Mouse (Mus musculus) testis, postnatal 10 days (tissue): ENCODE measurements around the gene Rab32.
"Not testable (repeated sequence)": the region's sequence is repeated elsewhere in the genome, so short reads cannot be mapped to it uniquely, and the experiment has no call there.

Source experiments
- DNase-seq: peaks from one replicate; pipeline ENCODE4 v3.0.0; 2021; ENCODE audit warnings: low spot score

Gene Rab32

DNA sequence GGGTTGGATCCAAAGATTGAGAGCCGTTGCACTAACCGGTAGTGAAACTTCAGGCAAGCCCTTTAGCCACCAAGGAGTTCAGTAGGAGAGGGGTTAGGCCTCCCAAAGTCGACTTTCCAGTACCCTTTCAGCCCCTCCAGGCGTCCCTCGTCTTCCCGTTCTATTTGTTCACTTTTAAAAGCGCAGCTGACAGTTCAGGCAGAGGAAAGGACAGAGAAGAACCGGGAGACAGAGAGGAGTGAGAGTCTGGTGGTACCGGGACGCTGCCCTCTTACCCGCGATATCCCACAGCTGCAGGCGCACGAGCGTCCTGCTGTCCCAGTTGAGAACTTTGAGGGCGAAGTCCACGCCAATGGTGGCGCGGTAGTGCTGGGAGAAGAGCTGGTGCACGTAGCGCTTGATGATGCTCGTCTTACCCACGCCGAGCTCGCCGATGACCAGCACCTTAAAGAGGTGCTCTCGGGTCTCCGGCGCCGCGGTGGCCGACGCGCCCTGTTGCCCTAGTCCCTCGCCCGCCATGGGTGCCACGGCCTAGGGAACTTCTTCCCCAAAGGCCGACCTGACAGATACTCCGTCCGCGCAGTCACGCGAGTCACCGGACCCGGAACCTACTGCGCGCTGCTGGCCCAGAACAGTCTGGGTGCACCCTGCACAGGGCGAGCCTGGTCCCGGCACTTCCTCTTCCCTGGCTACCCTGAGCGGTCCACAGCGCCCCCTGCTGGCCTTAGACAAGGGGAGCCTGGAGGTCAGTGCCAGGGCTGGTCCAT is at the start of gene Rab32:
Gene Rab32 (minus strand): TSS at position 696 of the 767 bp plus-strand sequence.
- DNase-seq, result peak; percentile 95

DNA sequence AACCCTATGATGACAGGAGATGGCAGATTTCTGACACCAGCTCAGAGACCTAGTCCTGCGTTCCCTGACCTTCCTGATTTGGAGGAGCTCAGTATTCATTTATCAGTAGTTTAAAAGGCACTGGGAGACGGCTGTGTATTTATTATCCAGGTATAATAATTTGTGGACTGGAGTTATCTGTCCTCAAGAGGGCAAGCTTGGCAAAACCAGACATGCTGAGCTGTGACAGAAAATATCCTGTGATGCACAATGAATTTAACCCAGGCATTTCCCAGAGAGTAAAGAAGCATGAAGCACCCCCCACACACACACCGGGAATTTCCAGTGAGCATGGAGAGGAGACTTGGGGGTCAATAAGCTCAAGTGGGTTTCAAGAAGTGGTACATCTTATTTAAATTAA is 42.7 kb upstream of the Rab32 start:
- DNase-seq, result no peak

DNA sequence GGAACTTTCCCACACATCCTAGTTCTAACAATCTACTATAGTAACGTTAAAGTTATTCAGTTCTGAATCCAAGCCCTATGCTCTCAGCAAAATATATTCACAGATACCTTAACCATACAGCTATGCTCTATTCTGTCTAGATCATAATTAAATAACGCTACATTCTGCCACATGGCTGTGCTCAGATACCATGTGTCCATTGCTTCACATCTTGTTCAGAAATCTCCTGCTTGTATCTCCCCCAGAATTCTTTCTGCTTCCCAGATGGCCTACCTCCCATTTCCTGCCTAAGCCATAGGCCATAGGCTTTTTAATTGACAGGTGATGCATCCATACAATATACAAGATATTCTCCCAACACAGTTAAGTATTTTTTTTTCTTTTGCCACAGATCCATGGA is 39.4 kb upstream of the Rab32 start:
- not testable (repeated sequence) for DNase-seq

DNA sequence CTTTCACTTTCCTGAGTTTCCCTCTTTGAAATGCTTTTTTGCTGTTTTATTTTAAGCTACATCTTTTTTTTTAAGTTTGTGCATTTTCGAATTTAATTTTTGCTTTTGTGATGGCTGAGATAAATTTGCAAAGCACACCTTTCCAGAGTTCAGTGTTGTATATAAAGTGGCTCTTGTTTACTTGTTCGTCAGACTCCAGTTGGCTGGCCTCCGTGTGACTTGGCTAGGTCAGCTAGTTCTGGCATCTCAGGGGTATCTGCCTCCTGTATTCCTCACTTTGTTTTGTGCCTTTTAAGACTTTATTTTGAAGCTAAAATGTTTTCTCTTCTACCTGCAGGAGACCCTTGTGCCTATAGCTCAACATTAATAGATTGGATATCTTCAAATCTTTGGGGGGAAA is 22.7 kb upstream of the Rab32 start:
- no peak for DNase-seq

DNA sequence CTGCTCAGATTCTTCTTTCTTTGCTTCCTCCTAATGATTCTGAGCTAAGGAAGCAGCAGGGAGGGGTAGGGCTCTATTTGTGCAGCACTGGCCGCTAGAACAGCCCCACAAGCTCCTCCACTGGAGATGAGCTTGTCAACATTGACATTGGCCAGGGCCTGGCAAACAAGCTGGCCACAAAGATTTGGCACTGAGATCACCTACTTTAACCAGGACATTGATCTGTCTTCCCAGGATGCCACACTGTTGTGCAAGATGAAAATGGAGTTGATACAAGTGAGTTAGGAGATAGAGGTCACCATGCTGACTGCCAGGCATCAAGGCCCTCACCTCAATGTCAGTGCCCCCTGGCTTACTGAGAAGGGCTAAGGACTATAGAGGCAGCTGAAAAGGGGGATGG is 21.8 kb upstream of the Rab32 start:
- no peak for DNase-seq

DNA sequence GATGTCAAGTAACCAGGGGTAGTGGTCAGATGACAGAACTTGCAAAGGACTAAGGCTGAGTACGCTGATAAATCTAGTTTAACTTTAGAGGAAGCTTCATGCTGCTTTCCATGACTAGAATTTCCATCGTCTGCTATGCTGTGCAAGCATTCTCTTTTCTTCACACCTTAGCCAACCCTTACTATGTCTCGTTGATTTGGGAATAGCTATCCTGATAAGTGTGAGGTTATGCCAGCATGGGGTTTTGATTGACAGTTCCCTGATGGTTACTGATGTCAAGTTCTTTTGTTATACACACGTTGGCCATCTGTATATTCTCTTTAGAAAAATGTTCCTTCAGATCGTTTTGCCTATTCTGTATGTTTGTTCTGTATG is 259 bp upstream of the Rab32 start:
- DNase-seq, result no peak

DNA sequence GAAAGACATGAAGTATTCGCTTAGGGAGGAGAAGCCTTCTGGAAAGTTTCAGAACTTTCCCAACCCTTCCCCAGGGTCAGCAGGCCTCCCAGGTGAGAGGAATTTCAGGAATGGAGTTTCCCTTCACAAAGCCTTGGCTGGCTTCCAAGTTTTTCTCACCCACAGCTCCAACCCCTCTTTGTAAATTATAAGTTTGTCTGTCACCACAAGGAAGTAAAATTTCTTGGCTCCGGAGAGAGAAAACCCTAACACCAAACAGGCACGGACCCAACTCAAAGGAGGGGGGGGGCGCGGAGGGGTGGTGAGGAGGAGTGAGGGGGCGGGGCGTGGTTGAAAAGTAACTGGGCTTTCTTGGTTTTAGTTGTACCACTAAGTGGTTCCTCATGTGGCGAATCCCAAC is 980 bp downstream of the Rab32 start:
- peak; percentile 64 for DNase-seq

DNA sequence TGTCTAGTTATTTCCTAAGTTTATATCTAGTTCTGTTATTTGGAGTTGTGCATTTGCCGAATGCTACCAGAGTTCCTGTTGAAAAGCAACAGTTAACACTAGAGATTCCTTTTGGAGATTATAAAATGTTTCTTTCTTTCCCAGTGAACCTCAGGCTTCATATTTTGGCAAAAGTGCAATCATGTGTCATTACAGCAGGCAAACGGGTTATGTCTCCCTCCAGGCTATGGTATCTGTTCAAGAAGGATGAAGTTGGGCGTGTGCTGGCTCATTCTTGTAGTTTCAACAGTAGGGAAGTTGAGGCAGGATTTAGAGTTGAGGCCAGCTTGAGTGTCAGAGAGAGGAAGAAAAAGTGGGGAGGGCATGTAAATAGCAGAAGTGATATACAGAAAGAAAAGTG is 2.4 kb downstream of the Rab32 start:
- DNase-seq, result no peak

DNA sequence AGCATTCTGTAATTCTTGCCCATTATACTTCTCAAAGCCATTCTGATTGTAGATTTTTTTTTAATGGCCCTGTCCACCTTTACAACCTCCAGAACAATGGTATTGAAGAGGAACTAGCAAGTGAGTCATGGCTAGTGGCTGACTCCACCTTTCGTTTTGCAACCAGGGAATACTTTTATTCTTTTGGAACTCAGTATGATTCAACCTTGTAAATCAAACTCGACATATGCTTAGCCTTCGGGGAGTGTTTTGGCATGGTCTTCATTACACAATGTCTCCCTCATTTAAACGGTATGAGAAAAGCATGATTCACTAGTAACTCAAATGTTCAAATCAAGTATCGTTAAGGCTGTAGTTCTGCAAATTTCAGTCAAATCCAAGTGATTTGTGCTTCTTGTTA is 2.8 kb downstream of the Rab32 start:
- no peak for DNase-seq

DNA sequence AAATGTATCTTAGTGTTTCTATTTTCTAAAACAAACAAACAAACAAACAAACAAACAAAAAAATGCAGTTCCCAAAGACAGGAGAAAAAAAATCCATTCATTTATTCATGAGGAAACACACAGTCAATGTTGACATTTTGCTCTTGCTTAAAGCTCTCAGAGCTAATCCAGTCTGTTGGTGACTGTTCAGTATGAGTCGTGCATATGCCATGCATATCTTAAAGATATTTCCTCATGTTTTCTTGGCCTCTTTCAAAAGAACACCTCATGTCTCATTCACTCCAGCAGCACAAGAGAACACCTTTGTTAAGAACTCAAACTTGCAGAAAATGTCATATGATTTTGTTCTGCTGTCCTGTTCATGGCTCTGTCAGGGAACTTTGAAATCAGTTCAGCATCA is 7.9 kb downstream of the Rab32 start:
- DNase-seq, result no peak

DNA sequence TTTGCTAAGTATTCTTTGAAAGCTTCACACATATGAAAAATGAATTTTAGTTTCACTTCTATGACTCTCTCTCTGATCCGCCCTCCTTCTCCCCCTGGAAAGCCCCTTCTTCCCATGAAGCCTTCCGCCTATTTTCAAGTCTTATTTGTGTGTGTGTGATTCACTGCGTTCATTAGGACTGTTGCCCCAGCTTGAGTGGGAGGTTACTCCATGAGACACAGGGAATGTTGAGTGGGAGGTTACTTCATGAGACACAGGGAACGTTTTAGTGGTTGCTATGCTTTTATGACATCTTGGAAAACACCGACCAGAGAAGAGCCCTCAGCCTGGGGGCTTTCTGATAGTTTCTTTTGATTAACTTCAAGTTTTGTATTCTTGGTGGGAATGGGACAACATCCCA is 11.4 kb downstream of the Rab32 start:
- no peak for DNase-seq

DNA sequence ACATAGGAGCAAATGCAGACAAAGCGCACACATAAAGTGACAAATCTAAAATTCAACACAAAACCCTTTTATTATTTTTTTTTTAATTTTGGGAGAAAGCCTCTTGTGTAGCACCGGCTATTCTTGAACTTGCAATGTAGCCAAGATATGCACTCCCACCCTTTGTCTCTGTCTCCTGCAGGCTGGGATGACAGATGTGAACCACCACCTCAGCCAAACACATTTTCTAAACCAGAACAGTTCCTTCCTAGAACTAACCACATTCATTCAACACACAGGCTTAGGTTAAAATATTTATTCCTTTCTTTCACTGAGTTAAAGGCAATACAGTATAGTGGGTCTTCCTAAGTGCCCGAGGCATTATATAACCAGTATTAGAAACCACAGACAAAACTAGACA is 13.1 kb downstream of the Rab32 start:
- DNase-seq, result no peak
